In the genomic region with DNA sequence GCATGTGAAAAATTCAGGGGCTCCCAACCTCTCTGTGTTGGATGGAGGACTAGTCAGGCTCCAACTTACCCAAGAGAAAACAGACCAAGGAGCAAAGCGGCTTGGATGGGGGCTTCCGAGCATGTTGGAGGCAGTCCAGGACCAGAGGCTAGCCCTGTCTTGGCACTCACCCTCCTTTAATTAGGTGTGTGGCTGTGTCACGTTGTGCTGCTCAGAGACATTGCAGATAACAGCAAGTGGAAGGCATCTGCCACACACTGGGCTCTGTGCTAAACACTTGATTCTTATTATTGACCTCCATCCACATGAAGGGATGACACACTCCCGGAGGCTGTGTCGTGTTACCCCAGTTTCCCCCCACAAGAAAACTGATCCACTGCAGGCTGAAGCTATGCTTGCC, we compare ENCODE assay signal across 10 mouse cellular contexts. TPM values are rescaled to one million over a fixed set of nuclear protein-coding genes. Genes with fewer than 3 reads are reported as not detected.
A peak's percentile ranks its signal among the peaks of the same experiment; 100 is the strongest.
DNase-seq lines count a peak whose midpoint lies in the region; ATAC-seq and TF ChIP-seq lines count a peak whose summit lies in the region.
"Had no signal": no experiment of that assay in that cellular context is flagged by ENCODE, and none has a peak within 500 bp of the region (broad histone marks: within the 10 kb centered on the region; RNA-seq: fewer than 3 reads in every experiment).

No protein-coding gene starts in this region.

- H3K9me3 ChIP-seq in forebrain, embryonic 15.5 days = no peaks in the 10 kb centered on the region
- no peaks in the 10 kb centered on the region for H3K9me3 ChIP-seq in forebrain, embryonic 11.5 days (ENCODE audit: control insufficient read depth, low read length)
- H3K9me3 ChIP-seq in lung, embryonic 16.5 days (ENCODE audit: control insufficient read depth, low read length) = no peaks in the 10 kb centered on the region
- H3K9me3 ChIP-seq: limb, embryonic 15.5 days had no signal

- TF ChIP-seq CTCF in brain, embryonic 14.5 days (IDR thresholded peaks at IDR 0.05; ENCODE audit: borderline replicate concordance, extremely low read depth, insufficient read depth, insufficient read length) = no peak

- no peak overlapping the region for H3K9ac ChIP-seq in forebrain, embryonic 15.5 days (replicated peaks)
- no peak overlapping the region for H3K9ac ChIP-seq in forebrain, embryonic 11.5 days (ENCODE audit: low read length)
- no peak overlapping the region for H3K9ac ChIP-seq in lung, embryonic 16.5 days (ENCODE audit: low read length)
- H3K9ac ChIP-seq: limb, embryonic 15.5 days had no signal

- H3K79me2 ChIP-seq in myocyte (ENCODE audit: control insufficient read depth, insufficient read depth) = no peaks in the 10 kb centered on the region

- H3ac ChIP-seq in myocyte (ENCODE audit: control insufficient read depth, insufficient read length) = no peak overlapping the region

- WGBS in forebrain, embryonic 15.5 days = 47% methylated on average over 5 of the region's 5 CpGs
- 71% methylated on average over 5 of the region's 5 CpGs for WGBS in forebrain, embryonic 11.5 days
- WGBS in lung, embryonic 16.5 days = 33% methylated on average over 5 of the region's 5 CpGs

- no peaks in the 10 kb centered on the region for H3K36me3 ChIP-seq in forebrain, embryonic 15.5 days
- no peaks in the 10 kb centered on the region for H3K36me3 ChIP-seq in forebrain, embryonic 11.5 days (ENCODE audit: control insufficient read depth, insufficient read depth, low read length)
- no peaks in the 10 kb centered on the region for H3K36me3 ChIP-seq in lung, embryonic 16.5 days (ENCODE audit: control insufficient read depth, insufficient read depth, low read length)
- H3K36me3 ChIP-seq in myocyte (ENCODE audit: control insufficient read depth, insufficient read depth) = no peaks in the 10 kb centered on the region
- H3K36me3 ChIP-seq: limb, embryonic 15.5 days had no signal

- DNase-seq in forebrain, embryonic 11.5 days (ENCODE audit: low spot score) = no peak
- no peak for DNase-seq in lung, postnatal 14 days
- DNase-seq in brain, embryonic 14.5 days (ENCODE audit: low read depth) = peak; percentile 56
- DNase-seq in c-Kit-positive CD71-positive TER-119-positive erythroid progenitor cells, embryonic 14.5 days (ENCODE audit: low spot score) = no peak

- no peaks in the 10 kb centered on the region for H3K27me3 ChIP-seq in forebrain, embryonic 15.5 days
- H3K27me3 ChIP-seq in forebrain, embryonic 11.5 days (ENCODE audit: control insufficient read depth, insufficient read depth, low read length) = no peaks in the 10 kb centered on the region
- H3K27me3 ChIP-seq in lung, embryonic 16.5 days (ENCODE audit: control insufficient read depth, insufficient read depth, low read depth, low read length) = no peaks in the 10 kb centered on the region
- no peaks in the 10 kb centered on the region for H3K27me3 ChIP-seq in myocyte (ENCODE audit: control insufficient read depth, insufficient read depth, insufficient read length)
- H3K27me3 ChIP-seq: limb, embryonic 15.5 days had no signal

- 0 out of 2 replicates have a peak, but pooled peaks have one; percentile 16 for ATAC-seq in forebrain, embryonic 15.5 days (replicated peaks)
- no peak for ATAC-seq in forebrain, embryonic 11.5 days (replicated peaks; ENCODE audit: low FRiP score)
- ATAC-seq in lung, embryonic 16.5 days (ENCODE audit: low read depth) = peak; percentile 51; the same call in 1 of the 2 replicates

- H3K4me3 ChIP-seq in forebrain, embryonic 15.5 days = no peak overlapping the region
- H3K4me3 ChIP-seq in forebrain, embryonic 11.5 days (ENCODE audit: low read depth, low read length) = no peak overlapping the region
- no peak overlapping the region for H3K4me3 ChIP-seq in lung, embryonic 16.5 days (ENCODE audit: low read length)
- H3K4me3 ChIP-seq in myocyte = no peak overlapping the region
- H3K4me3 ChIP-seq: gastrocnemius, adult 2 months; heart, adult 2 months; limb, embryonic 15.5 days had no signal

- peaks cover 11% of the 10 kb centered on the region; the same call in 1 of the 2 replicates for H3K4me1 ChIP-seq in forebrain, embryonic 15.5 days
- H3K4me1 ChIP-seq in forebrain, embryonic 11.5 days (replicated peaks; ENCODE audit: control insufficient read depth, insufficient read depth, low read length) = no peaks in the 10 kb centered on the region
- H3K4me1 ChIP-seq in lung, embryonic 16.5 days (replicated peaks; ENCODE audit: control insufficient read depth, insufficient read depth, low read length) = peaks cover 9% of the 10 kb centered on the region

- no peak overlapping the region for H3K27ac ChIP-seq in forebrain, embryonic 15.5 days (replicated peaks)
- H3K27ac ChIP-seq in forebrain, embryonic 11.5 days (ENCODE audit: low read depth, low read length) = no peak overlapping the region
- no peak overlapping the region for H3K27ac ChIP-seq in lung, embryonic 16.5 days (ENCODE audit: low read length)
- H3K27ac ChIP-seq: gastrocnemius, adult 2 months; heart, adult 2 months; limb, embryonic 15.5 days had no signal

- no peak overlapping the region for H3K4me2 ChIP-seq in forebrain, embryonic 15.5 days (replicated peaks)
- H3K4me2 ChIP-seq in forebrain, embryonic 11.5 days (ENCODE audit: low read depth, low read length, severe bottlenecking) = no peak overlapping the region
- H3K4me2 ChIP-seq in lung, embryonic 16.5 days (ENCODE audit: low read depth, low read length) = no peak overlapping the region
- H3K4me2 ChIP-seq in myocyte (ENCODE audit: low read depth) = peak overlapping the region; percentile 16
- H3K4me2 ChIP-seq: limb, embryonic 15.5 days had no signal

- TF ChIP-seq POLR2A in brain, embryonic 14.5 days (IDR thresholded peaks at IDR 0.05; ENCODE audit: borderline replicate concordance, extremely low read depth, insufficient read depth, insufficient read length, poor library complexity, severe bottlenecking) = no peak
- TF ChIP-seq POLR2A in myocyte (IDR thresholded peaks at IDR 0.05; ENCODE audit: insufficient read length, low read depth) = no peak

TF ChIP-seq in myocyte, 11 proteins besides CTCF, POLR2A, EP300 and RAD21:
- no peak for TF ChIP-seq MYOG (IDR thresholded peaks at IDR 0.05; ENCODE audit: control insufficient read depth in 1 of 3, insufficient read depth in 1 of 3, insufficient read length in 2 of 3, low read depth in 2 of 3)
- no peak for TF ChIP-seq SRF (IDR thresholded peaks at IDR 0.05; ENCODE audit: control insufficient read depth, insufficient read length, low read depth)
- no peak for TF ChIP-seq USF1 (IDR thresholded peaks at IDR 0.05; ENCODE audit: low read depth)
- TF ChIP-seq MAX (IDR thresholded peaks at IDR 0.05; ENCODE audit: low read depth) = no peak

RNA-seq across cellular contexts. Expression of a gene that starts 53.9 kb away (rescaled TPM):
- polyA plus RNA-seq in forebrain, embryonic 15.5 days (2015; fragmentation: Nextera tagmentation; extraction: Ambion mirVana) = 1.6 and 1.9 TPM in 2 replicates
- 2.0 and 2.3 TPM in 2 replicates for polyA plus RNA-seq in forebrain, embryonic 11.5 days (2014; fragmentation: Nextera tagmentation; extraction: Ambion mirVana)
- 8.9 and 9.4 TPM in 2 replicates for polyA plus RNA-seq in lung, embryonic 16.5 days (2015; fragmentation: Nextera tagmentation; extraction: Ambion mirVana)
- 4.6 and 7.5 TPM in 2 replicates for polyA plus RNA-seq in brain, embryonic 14.5 days (2012; rRNA removed)
- polyA plus RNA-seq in myocyte (2012; fragmentation: generic; extraction: Trizol) = 84.3 TPM
